Mouse (Mus musculus): Measurements from ENCODE around the gene Zfp956.
"Not testable (repeated sequence)": the region's sequence is repeated elsewhere in the genome, so short reads cannot be mapped to it uniquely, and the experiment has no call there.

Gene Zfp956

DNA sequence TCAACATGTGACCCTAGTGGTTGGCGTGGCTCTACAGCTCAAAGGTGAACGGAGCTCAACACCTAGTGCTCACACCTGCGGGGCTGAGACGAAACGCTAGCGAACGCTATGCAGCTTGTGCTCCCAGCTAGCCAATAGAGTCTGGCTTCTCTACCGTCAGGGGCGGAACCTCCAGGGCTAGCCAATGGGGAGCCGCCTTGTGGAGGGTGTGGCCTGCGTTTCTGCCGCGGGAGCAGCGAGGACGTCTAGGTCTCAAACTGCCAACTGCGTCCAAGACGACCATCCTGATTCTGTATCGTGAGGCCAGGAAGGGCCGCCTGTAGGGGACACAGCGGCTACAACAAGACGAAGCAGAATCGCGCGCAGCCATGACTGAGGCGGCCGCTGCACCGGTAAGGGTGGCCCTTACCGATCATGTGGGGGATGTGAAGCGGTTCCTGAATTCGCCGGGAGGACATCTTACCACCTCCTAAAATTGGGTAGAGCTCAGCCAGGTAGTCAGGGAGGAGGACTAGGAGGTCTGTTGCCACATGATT, at the start of gene Zfp956:
TSS of gene Zfp956 (plus strand) at position 200 of the 536 bp plus-strand sequence.
- DNase-seq: peak; percentile 97

DNA sequence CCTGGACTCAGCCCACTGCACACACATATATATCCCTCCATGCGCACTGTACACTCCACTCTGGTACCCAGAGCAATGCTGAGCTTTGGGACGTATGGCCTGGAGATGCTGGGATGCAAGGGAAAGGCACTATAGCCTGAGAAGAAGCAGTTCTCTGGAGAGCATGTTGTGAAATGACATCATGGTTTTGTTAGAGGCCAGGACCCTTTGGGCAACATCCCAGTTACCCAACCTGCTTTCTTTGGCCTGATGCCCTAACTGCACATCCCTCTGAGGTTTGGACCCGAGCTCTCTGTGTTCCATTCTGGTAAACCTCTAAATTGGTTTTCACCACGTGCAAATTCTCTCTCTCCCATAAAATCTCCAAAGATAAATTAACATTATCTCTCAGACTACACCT, 49.6 kb upstream of the Zfp956 start:
- DNase-seq: no peak

DNA sequence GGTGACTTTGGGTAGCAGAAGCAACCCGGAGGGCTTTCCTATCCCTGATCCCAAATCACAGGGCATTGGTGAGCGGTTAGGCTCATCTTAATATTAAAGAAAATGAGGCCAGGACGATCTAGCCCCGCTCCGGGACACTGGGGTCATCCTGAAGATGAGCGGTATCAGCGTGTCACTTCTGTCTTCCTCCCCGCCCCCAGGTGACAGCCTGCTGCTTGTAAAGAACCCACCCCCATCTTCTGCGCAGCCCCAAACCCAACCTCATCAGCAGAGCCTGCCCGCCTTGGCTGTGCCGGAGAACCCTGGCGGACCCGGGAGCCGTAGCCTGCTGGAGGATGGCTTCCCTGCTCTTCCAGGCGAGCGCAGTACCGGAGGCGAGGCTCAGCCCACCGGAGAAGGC, 48.8 kb upstream of the Zfp956 start:
- no peak for DNase-seq

DNA sequence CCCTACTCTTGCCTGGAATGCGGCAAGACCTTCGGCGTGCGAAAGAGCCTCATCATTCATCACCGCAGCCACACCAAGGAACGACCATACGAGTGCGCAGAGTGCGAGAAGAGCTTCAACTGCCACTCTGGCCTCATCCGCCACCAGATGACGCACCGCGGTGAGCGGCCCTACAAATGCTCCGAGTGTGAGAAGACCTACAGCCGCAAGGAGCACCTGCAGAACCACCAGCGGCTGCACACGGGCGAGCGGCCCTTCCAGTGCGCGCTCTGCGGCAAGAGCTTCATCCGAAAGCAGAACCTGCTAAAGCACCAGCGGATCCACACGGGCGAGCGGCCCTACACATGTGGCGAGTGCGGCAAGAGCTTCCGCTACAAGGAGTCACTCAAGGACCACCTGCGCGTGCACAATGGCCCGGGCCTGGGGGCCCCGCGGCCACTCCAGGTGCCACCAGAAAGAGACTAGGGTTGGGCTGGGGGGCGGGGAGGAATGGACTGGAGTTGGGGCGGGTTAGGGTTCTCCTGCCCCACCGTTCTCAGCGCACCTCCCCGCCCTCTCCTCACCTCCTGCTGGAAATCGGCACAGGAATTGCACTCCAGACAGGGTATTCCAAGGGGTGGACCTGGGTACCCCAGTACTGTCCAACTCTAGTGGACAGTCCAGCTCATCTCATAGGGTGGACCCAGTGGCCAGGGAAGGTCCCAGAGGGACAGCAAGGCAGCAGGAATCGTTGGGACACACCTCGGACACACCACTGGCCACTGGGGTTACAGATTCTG, 48.1 kb upstream of the Zfp956 start:
- no peak for DNase-seq

DNA sequence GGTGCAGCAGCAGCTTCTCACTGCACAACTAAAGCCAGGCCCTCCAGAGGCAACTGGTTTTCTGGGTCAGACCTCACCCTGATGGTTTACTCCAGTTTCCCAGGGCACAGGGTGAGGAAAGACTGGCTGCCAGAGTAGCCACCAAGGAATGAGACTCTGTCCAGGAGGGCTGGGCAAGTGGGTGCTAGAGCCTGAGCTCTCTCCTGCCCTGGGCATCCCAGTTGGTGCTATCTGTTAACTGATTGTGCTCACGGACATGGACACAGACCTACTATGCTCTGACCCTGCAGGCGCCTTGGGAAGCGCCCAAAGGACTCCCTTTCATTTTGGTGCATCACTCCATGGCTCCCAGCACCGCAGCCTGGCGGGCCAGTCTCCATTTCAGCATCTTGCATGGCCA, 46.9 kb upstream of the Zfp956 start:
- no peak for DNase-seq

DNA sequence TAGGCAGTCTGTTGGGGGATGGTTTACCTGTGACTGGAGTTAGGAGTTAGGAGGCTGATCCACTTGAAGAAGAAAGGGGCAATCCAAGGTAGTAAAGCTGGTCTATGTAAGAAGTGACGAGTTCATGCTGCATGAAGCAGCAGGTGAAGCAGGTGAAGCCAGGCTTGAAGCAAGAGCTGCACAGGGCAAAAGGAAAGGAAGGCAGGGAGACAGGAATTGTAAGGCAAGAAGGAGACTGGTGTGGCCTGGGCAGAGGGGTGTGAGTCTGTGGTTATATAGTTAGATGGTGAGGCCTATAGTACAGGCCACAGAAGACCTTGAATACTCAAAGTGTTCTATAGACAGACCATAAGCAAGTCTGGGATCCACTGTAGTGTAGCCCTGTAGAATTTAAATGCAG, 44.2 kb upstream of the Zfp956 start:
- DNase-seq: no peak

DNA sequence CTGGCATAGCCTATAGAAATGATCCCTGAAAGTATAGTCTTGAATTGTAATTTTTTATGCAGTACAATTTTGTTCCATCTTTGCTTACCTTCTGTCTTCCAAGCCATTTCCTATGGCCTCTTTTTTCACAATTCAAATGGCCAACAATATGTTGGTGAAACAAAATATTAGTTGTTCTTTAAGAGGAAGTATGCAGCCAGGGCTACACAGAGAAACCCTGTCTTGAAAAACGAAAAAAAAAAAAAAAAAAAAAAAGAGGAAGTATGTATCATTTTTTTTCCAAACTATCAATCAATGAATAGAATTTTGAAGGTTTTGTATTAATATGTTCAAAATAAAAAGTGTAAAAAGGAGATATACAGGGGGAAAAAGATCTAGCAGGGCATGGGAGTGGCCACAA, 41.5 kb upstream of the Zfp956 start:
- DNase-seq: no peak

DNA sequence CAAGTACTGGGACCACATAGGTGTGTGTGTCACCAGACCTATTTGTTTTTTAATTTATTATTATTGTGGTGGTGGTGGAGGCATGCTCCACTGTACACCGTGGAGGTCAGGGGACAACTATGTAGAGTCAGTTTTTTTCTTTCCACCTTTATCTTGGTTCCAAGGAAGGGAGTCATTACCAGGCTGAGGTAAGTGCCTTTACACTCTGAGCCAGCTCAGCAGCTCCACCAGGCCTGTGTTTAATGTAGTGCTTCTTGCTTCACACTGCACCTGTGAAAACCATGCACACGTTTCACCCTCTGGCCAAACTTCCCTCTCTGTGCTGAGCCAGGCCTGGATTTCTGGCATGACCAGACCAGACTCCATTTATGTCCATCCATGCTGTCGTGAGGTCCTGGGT, 40.2 kb upstream of the Zfp956 start:
- DNase-seq: no peak

DNA sequence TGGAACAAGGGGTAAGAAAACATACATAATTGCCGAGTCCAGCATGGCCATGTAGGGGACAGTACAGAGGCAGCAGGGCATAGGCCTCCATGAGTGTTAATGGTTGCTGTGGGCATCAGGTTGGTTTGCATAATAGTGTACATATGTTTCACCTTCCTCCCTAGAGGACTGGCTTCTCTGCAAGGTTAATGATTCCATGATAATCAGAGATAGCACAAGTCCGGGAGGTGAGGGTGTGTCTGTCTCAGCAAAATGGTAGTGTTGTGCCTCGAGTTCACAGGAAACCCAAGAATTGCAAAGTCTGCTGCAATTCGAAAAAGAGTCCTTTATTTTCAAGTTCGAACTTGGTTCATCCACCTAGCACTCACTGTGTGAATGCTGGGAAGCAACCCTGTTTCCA, 36.1 kb upstream of the Zfp956 start:
- DNase-seq: no peak

DNA sequence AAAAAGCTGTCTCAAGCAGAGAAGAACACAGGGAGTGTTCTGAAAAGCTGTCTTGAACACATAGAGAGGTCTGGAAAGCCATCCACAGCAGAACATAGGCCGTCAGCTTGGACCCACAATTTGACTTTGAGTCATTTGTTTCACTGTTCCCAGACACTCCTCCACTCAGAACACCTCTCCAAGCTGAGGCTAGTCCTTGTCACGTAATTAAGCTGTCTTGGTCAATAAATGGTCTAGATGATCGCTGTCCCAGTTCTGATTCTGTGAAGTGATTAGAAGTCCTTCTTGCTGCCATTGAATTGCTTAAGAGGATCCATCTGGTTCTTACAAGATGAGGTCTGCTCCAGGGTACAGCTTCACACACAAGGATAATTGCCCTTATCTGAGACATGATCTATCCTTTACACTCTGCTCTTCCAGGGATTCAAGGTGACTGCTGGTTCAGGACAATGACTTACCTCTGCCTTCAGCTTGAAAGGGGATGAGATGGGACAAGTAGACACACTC, 34.4 kb upstream of the Zfp956 start:
- DNase-seq: peak in 1 of 2 experiments; percentile 13

DNA sequence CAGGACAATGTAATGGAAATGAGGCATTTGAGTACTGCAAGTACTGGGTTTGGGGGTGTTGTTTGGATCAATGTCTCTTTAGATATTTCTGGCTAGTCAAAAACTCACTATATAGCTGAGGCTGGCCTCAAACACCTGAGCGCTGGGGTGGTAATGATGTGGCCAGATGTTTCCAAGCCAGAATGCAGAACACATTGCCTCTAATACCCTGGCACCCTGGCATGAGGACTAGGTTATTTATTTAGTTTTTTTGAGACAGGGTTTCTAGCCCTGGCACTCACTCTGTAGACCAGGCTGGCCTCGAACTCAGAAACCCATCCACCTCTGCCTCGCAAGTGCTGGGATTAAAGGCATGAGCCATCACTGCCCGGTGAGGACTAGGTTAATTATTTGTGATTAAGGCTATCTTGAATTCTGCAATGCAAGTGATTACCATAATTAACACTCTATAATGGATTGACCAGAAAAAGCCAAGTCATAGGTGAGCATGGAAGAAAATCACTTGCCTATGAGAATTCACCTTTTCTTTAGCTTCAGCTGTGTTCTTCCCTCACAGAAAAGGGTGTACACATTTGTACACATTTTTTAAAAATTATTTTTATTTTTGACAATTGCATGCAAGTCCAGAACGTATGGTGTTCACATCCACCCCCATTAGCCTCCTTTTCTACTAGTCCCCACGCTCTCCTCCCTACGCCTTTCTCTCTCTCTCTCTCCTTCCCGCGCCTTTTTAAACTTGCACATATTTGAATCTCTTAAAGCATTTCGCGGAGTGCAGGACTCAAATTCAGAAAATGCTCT, 33.3 kb upstream of the Zfp956 start:
- no peak for DNase-seq

DNA sequence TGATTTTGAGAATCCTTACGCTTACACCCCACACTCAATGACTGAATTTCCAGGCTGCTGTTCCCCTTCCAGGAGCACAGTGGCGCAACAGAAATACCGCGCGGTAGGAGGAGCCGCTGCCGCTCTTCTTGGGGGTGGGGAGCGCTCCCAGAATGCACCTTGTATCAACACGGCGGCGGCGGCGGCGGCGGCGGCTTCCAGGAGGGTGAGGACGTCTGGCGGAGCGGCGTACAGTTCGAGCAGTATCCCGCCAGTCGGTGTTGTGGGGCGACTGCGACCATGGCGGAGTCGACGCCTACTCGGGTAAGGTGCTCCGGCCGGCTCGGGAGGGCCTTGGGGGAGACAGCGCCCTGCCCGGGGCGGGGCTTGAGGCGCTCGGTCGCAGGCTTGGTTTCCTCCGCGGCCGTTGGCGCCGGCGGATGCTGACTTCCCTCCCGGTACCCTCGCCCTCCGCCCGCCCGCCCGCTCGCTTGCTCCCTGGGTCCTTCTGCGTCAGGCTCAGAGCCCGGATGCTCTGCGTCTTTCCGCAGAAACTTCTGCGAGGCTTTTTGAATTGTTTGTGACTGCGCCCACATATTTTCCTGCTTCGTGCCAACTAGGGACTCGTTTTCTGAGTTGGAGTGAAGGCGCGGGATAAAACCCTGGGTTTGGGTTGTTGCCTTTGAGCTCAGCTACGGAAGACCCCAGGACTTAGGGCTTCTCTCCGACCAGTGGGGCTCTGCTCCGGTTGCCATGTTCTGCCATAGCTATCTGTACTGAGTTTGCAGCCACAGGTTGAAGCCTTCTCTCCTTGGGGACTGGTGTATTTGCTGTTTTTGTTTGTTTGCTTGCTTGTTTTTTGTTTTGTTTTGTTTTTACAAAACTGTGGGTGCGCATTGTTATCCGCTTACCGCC, 32.5 kb upstream of the Zfp956 start, which contains the start of gene Zfp212:
TSS of gene Zfp212 (plus strand) at position 30 of the 894 bp plus-strand sequence.
- DNase-seq: peak; percentile 90 to 92

DNA sequence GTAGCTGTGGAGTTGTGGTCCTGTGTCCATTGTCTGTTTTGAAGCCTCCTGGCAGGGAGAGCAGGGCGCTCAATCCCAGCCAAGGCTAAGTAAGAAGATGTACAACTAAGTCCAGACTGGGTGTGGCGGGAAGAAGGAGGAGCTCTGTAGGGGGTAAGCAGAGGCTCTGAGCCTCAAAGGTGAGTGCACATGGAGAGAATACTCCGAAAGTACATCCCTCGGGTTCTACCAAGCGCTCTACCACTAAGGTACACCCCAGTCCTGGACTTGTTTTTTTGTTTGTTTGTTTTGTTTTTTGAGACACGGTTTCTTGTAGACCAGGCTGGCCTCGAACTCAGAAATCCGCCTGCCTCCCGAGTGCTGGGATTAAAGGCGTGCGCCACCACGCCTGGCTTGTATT, 10.7 kb upstream of the Zfp956 start:
- no peak for DNase-seq

DNA sequence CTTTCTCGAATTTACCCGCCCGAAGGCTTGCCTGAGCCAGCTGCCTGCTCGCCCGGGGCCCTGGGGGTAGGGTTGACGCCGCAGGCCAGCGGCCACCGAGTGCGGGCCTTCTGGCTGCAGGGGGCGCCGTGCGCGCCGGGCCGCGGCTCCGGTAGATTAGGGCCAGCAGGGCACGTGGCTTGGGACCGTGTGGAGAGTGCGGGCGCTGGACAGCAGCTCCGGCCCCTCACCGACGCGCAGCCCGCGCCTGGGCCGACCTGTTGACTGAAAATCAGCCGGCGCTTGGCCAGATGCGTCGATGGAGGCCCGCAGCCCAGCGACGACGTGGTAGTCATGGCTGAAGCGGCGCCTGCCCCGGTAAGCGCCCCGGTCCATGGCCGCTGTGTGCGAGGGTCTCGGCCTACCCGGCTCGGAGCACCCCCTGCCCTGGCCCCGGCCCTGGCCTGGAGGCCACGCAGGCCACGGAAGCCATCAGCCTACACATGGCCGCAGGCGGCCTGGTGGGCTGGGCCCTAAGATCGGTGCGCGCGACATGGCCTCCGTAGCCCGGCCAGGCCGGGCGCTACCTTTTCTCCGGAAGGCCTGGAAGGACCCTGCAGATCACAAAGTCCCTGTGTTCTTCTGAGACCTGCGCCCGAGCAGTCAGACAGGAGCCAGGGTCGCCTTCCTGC, 10.0 kb upstream of the Zfp956 start:
- DNase-seq: peak; percentile 68 to 72

DNA sequence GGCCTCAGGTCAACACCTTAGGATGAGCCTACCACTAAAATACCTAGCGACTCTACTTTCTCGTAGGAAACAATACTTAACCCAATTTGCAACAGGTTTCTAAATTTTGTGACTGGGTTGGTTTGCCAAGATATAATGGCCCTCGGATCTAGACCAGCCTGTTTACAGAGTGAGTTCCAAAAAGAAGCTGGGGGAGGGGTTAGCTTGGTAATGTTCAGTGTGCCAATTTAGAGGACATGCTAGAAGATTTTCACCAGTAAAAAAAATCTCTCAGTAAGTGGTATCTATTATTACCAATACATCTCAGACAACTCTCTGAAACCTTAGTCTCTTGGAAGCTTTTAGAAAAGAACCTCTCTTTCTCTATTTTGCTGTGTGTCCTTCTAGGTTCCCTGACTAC, 9.5 kb upstream of the Zfp956 start:
- no peak for DNase-seq

DNA sequence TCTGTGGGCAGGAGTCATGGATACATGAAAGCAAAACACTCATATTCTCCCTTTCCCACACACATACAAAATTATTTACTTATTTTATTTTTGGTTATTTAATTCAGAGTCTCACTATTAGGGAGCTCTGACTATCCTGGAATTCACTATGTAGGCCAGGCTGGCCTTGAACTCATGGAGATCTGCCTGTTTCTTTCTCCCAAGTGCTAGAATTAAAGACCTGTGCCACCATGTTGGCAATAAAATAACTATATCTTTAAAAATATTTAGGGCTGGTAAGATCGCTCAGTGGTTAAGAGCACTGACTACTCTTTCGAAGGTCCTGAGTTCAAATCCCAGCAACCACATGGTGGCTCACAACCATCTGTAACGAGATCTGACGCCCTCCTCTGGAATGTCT, 5.8 kb upstream of the Zfp956 start:
- DNase-seq: no peak

DNA sequence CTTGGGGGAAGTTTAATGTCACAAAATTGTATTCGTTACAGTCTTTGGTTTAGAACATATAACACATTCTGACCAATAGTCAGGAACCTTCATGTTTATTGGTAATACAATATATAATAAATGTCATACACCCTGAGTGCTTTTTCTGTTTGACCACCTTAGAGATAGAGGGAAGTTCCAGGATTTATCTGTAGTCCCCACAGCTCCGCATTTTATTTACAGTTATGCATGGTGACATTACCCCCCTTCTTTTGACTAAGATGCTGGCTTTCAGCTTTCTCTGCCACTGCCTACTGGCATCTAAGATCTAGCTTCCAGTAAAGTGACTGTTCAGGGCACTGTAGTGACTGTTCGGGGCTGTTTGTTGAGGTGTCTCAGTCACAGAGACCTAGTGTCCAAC, 1.2 kb downstream of the Zfp956 start:
- DNase-seq: no peak

DNA sequence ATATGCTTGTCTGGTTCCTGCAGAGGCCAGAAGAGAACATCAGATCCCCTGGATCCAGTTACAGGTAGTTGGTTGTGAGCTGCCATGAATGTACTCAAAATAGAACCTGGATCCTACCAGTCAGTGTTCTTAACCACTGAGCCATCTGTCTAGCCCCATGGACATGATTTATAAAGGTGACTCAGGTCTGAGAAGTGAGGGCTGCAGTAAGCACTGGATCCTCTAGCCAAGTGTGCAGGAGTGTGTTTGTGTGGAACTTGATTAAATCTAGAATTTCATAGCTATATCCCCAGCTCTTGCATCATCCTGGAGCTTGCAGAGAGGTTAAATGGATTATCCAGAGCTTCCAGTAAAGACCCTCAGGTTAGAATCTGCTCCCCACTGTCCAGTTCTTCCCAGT, 4.6 kb downstream of the Zfp956 start:
- DNase-seq: no peak

DNA sequence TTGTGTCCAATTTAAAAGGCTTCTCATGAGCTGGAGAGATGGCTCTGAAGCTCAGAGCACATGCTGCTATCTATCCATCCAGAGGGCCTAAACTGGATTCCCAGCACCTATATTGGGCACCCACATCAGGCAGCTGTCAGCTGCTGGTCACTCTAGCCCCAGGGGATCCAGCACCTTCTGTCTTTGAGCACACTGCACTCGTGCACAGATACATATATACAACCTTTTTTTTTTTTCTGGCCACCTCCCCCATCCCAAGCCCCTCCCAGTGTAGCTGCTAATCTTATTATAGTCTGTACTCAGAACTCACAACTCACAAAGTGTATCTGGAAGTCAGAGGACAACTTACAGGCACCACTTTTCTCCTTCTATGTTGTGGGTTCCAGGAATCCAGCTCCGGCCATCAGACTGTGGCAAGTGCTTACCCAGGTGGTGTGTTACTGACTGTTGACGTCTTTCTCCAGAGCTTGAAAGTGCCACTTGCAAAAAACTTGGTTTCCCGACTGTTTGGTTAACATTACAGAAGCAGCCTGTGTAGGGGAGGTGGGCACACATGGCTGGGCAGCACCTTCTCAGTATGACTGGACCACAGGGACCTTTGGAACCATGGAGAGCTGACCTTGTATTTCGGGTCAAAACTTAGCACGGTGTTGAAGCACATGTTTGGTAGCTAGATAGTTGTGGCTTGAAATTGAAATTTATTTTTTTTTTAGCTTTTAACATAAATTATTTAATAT, 7.7 kb downstream of the Zfp956 start:
- no peak for DNase-seq

DNA sequence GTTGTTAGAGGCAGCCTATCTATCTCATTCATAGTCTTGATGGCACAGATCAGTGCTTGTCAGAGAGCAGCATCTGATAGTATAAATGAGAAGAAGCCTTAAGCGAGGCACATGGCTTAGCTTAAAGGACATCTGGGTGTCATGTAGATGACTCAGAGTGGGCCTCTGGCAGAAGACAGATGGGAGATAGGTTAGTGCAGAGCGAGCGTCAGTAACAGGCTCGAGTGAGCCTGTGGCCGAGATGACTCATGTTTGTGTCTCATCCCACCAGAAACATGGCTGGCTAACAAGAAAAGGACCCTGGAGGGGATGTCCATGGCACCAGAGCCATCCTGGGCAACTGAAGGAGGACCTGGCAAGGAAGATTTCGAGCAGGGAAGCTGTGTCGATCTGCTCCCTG, 9.9 kb downstream of the Zfp956 start:
- DNase-seq: no peak

DNA sequence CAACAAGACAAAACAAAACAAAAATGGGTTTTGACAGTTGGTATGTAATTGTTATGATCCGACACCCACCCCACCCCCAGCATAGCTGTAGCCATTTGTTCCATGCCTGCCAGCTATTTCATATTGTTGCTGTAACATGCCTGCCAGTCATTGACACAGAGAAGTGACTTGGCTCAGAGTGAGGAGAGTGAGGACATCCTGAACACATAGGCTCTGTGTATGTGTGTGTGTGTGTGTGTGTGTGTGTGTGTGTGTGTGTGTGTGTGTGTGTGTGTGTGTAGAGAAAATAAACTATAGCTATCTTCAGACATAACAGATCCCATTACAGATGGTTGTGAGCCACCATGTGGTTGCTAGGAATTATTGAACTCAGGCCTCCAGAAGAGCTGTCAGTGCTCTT, 15.0 kb downstream of the Zfp956 start:
- not testable (repeated sequence) for DNase-seq

All from lung, adult 18-20 months (tissue).